Mouse (Mus musculus): ENCODE results near the gene Sec24a. TPM values are rescaled to one million over a fixed set of nuclear protein-coding genes. Genes with fewer than 3 reads are reported as not detected.
A peak's percentile ranks its signal among the peaks of the same experiment; 100 is the strongest.
"Not testable (repeated sequence)": the region's sequence is repeated elsewhere in the genome, so short reads cannot be mapped to it uniquely, and the experiment has no call there.

Sec24a gene
- total RNA-seq, 2 experiments from 2014 or later = 31.8 to 33.1 TPM

GRCm38 (mm10) chr11:51688330-51689328, 74.8 kb downstream of the Sec24a start, which contains the start of gene 0610009B22Rik:
Gene 0610009B22Rik (minus strand): TSS chr11:51688874.
- peak; percentile 99 for DNase-seq (ENCODE audit: low spot score in 2 of 2)

- no peak for DNase-seq (ENCODE audit: low spot score in 2 of 2)
These were observed 81.5 kb downstream of the Sec24a start for GRCm38 (mm10) chr11:51681976-51682374.

GRCm38 (mm10) chr11:51681324-51681975, 82.0 kb downstream of the Sec24a start:
- peak; percentile 70 to 80 for DNase-seq (ENCODE audit: low spot score in 2 of 2)

- DNase-seq (ENCODE audit: low spot score in 2 of 2) = no peak
These were observed 84.0 kb downstream of the Sec24a start for GRCm38 (mm10) chr11:51679466-51679865.

- no peak for DNase-seq (ENCODE audit: low spot score in 2 of 2)
These were observed 85.6 kb downstream of the Sec24a start for GRCm38 (mm10) chr11:51677737-51678418.

GRCm38 (mm10) chr11:51675386-51675785, 88.0 kb downstream of the Sec24a start:
- DNase-seq (ENCODE audit: low spot score in 2 of 2) = no peak

- no peak for DNase-seq (ENCODE audit: low spot score in 2 of 2)
These were observed 90.1 kb downstream of the Sec24a start for GRCm38 (mm10) chr11:51673291-51673690.

- no peak for DNase-seq (ENCODE audit: low spot score in 2 of 2)
These were observed 92.1 kb downstream of the Sec24a start for GRCm38 (mm10) chr11:51671376-51671775.

GRCm38 (mm10) chr11:51670846-51671245, 92.6 kb downstream of the Sec24a start:
- DNase-seq (ENCODE audit: low spot score in 2 of 2) = no peak

GRCm38 (mm10) chr11:51664747-51665146, 98.7 kb downstream of the Sec24a start:
- not testable (repeated sequence) for DNase-seq (ENCODE audit: low spot score in 2 of 2)

- DNase-seq (ENCODE audit: low spot score in 2 of 2) = no peak
These were observed 100.8 kb downstream of the Sec24a start for GRCm38 (mm10) chr11:51662632-51663031.

GRCm38 (mm10) chr11:51661867-51662365, 101.5 kb downstream of the Sec24a start:
- no peak for DNase-seq (ENCODE audit: low spot score in 2 of 2)

- no peak for DNase-seq (ENCODE audit: low spot score in 2 of 2)
These were observed 104.7 kb downstream of the Sec24a start for GRCm38 (mm10) chr11:51658705-51659104.

GRCm38 (mm10) chr11:51658291-51658690, 105.1 kb downstream of the Sec24a start:
- no peak for DNase-seq (ENCODE audit: low spot score in 2 of 2)

GRCm38 (mm10) chr11:51656798-51657521, 106.5 kb downstream of the Sec24a start:
- DNase-seq (ENCODE audit: low spot score in 2 of 2) = no peak

- no peak for DNase-seq (ENCODE audit: low spot score in 2 of 2)
These were observed 108.5 kb downstream of the Sec24a start for GRCm38 (mm10) chr11:51654891-51655290.

- DNase-seq (ENCODE audit: low spot score in 2 of 2) = no peak
These were observed 109.7 kb downstream of the Sec24a start for GRCm38 (mm10) chr11:51653736-51654135.

- DNase-seq (ENCODE audit: low spot score in 2 of 2) = no peak
These were observed 110.5 kb downstream of the Sec24a start for GRCm38 (mm10) chr11:51652889-51653418.

- DNase-seq (ENCODE audit: low spot score in 2 of 2) = peak; percentile 65 to 72
These were observed 112.5 kb downstream of the Sec24a start, which contains the start of the genes N4bp3 and D930048N14Rik for GRCm38 (mm10) chr11:51650691-51651515. Gene N4bp3 (minus strand): TSS chr11:51650842. Gene D930048N14Rik (plus strand): TSS chr11:51650954.
